Mouse (Mus musculus) liver, embryonic 12.5 days (tissue): ENCODE measurements around the gene Mecom. TPM values are rescaled to one million over a fixed set of nuclear protein-coding genes. Genes with fewer than 3 reads are reported as not detected.

Experiments used
- ATAC-seq: fragments of 200-750 bp; cut with Nextera tagmentation; 2 replicates; pipeline ENCODE4 v1.8.0; 2017; ENCODE audit warnings: moderate number of reproducible peaks, mild to moderate bottlenecking, moderate library complexity
- H3K27ac ChIP-seq: fragments of 300-500 bp; sonication (generic); 2 replicates; pipeline ENCODE4 v1.5.1; 2016; ENCODE audit warnings: mild to moderate bottlenecking
- H3K27me3 ChIP-seq: fragments of 300-500 bp; sonication (generic); replicated peaks from 2 replicates; pipeline ENCODE4 v1.6.1; 2016; ENCODE audit warnings: mild to moderate bottlenecking, moderate library complexity
- H3K36me3 ChIP-seq: fragments of 300-500 bp; sonication (generic); 2 replicates; pipeline ENCODE4 v1.6.1; 2016; ENCODE audit warnings: mild to moderate bottlenecking, moderate library complexity
- H3K4me1 ChIP-seq: fragments of 300-500 bp; sonication (generic); 2 replicates; pipeline ENCODE4 v1.6.1; 2016
- H3K4me2 ChIP-seq: fragments of 300-500 bp; sonication (generic); 2 replicates; pipeline ENCODE4 v1.6.1; 2016; ENCODE audit warnings: mild to moderate bottlenecking, moderate library complexity
- H3K4me3 ChIP-seq: fragments of 300-500 bp; sonication (generic); 2 replicates; pipeline ENCODE4 v1.5.1; 2016; ENCODE audit warnings: mild to moderate bottlenecking, moderate library complexity
- H3K9ac ChIP-seq: fragments of 300-500 bp; sonication (generic); 2 replicates; pipeline ENCODE4 v1.6.1; 2016; ENCODE audit warnings: mild to moderate bottlenecking, moderate library complexity
- H3K9me3 ChIP-seq: fragments of 300-500 bp; sonication (generic); replicated peaks from 2 replicates; pipeline ENCODE4 v1.6.1; 2016; ENCODE audit warnings: mild to moderate bottlenecking, moderate library complexity
- WGBS: fragments of 180-500 bp; shearing (Covaris S2); methylation state at CpG from one replicate; pipeline ENCODE4 v1.1.7; 2016; ENCODE audit not compliant: insufficient replicate concordance; 5-methylcytosine and 5-hydroxymethylcytosine counted together
- polyA plus RNA-seq: library from polyadenylated mRNA; unstranded; fragments of >200 nt; fragmentation: Nextera tagmentation; extraction: Ambion mirVana; gene quantifications from 2 replicates; pipeline ENCODE4 v1.2.1, GENCODE M21; 2016

Mecom gene
- polyA plus RNA-seq, 1 experiment from 2014 or later, result 1.8 TPM

DNA sequence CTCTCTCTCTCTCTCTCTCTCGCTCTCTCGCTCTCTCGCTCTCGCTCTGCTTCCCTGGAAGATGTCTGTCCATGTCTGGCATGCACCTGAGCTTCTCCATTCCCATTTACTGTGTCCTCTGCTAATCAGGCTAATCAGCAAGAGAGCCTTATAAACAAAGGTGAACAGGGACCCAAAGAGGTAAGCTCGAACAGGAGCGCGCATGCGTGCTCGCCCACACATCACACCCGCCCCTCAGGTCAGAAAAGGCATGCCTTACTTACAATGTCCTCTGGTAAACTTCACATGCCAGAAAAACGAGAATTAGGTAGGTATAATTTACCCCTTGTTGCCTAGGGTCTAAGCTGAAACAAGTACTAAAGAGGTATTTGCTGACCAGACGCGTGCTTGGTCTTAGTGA lies 527.8 kb downstream of the Mecom start:
- Histone ChIP-seq H3K36me3 (no peaks in the 10 kb centered on the region), H3K4me3 (no peak overlapping the region), H3K27ac (no peak overlapping the region), H3K9ac (no peak overlapping the region), H3K27me3 (peaks cover 7% of the 10 kb centered on the region; the same call in 1 of the 2 replicates), H3K4me1 (no peaks in the 10 kb centered on the region), H3K9me3 (no peaks in the 10 kb centered on the region), H3K4me2 (no peak overlapping the region)
- ATAC-seq, result no peak
- WGBS, result 78% methylated on average over 13 of the region's 13 CpGs

DNA sequence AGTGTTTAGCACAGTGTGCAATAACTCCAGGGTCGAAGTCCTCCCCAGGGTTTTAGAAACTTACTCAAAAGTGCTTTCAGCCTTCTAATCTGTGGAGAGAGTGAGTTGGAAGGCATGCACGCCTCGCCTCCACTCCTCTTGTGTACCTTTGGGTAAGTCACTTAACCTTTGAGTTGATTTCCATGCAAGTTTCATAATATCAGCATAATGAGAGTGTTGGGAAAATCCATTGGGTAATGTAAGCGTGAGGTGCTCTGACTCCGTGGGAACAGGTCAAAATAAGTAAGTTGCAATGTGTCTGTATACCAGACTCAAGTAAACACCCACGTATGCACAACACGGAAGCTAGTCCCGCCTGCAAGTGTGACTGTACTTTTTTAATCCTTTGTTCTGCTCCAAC lies 528.4 kb downstream of the Mecom start:
- no peaks in the 10 kb centered on the region for H3K36me3 ChIP-seq
- H3K4me3 ChIP-seq, result no peak overlapping the region
- H3K4me2 ChIP-seq, result no peak overlapping the region
- no peak overlapping the region for H3K27ac ChIP-seq
- H3K4me1 ChIP-seq, result no peaks in the 10 kb centered on the region
- ATAC-seq, result no peak
- no peaks in the 10 kb centered on the region for H3K9me3 ChIP-seq
- peaks cover 7% of the 10 kb centered on the region; the same call in 1 of the 2 replicates for H3K27me3 ChIP-seq
- no peak overlapping the region for H3K9ac ChIP-seq
- WGBS, result 64% methylated on average over 8 of the region's 8 CpGs

DNA sequence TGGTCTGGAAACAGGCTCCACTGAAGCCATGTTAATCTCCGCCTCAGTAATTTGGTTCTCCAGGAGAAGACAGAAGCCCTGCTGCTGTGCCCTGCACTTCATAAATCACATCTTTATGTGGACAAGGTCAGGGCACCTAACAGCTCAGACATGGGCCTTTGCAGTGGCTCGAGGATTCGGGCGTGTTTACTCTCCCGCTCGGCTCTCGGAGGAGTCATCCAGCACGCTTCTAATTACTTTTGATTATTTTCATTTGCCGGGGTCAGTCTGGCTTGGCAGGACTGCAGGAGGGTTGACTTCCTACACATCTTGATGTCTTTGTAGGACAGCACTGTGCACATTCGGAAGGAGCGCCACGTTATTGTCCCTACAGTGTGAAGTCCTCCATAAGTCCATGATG lies 529.6 kb downstream of the Mecom start:
- ATAC-seq, result no peak
- no peak overlapping the region for H3K27ac ChIP-seq
- no peak overlapping the region for H3K4me2 ChIP-seq
- H3K9me3 ChIP-seq, result no peaks in the 10 kb centered on the region
- H3K9ac ChIP-seq, result no peak overlapping the region
- peaks cover 14% of the 10 kb centered on the region for H3K27me3 ChIP-seq
- H3K4me3 ChIP-seq, result no peak overlapping the region
- 64% methylated on average over 12 of the region's 12 CpGs for WGBS
- H3K36me3 ChIP-seq, result no peaks in the 10 kb centered on the region
- no peaks in the 10 kb centered on the region for H3K4me1 ChIP-seq

DNA sequence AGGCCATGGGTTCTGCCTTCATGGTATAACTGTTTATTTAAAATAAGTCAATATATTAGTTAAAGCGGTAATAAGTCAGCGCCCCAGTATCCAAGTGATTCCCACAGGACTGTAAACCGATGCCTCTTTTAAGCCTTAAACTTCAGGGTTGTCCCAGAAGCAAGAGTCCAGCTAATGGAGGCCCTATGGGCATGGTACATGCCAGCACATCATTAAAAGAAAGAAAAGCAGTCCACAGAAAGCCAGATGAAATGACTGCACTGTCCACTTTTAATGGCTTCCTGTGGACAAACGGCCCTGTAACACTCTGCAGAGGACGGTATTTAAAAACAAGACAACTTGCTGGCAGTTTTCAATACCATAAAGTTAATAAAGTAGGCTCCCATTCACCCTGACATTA lies 531.0 kb downstream of the Mecom start:
- H3K27ac ChIP-seq, result no peak overlapping the region
- 68% methylated on average over 5 of the region's 5 CpGs for WGBS
- ATAC-seq, result no peak
- peaks cover 29% of the 10 kb centered on the region for H3K27me3 ChIP-seq
- no peaks in the 10 kb centered on the region for H3K9me3 ChIP-seq
- H3K4me2 ChIP-seq, result no peak overlapping the region
- H3K36me3 ChIP-seq, result no peaks in the 10 kb centered on the region
- H3K4me3 ChIP-seq, result no peak overlapping the region
- H3K9ac ChIP-seq, result no peak overlapping the region
- no peaks in the 10 kb centered on the region for H3K4me1 ChIP-seq

DNA sequence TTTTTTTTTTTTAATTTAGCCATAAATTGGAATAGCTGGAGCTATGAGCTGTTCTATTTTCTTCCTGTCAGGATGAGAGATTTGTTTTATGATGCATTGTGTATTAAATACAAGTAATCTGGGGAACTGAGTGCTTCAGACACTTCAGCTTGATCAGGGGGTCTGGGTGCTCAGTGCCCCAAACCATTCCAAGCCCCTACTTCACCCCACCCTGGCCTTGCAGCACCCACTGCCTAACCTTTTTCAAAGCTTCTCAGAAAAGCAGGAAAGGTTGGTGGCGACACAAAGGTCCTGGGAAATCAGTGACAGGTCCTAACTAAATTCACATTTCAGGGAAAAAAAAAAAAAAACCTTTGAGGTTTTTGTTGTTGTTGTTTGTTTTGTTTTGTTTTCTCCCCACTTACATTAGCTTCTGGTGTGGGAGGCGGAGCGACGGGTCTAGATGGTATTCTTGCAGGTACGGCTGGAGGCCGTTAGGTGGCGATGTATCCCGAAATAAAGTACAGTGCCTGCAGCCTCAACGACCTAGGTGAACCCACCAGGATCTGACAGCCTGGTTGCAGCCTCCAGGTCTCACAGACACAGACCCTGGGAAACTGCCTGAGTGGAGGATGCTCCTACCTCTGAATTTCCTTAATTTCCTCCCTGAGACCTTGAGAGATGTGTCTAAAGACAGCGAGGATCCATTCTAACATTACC lies 532.7 kb downstream of the Mecom start:
- Histone ChIP-seq H3K9ac (no peak overlapping the region), H3K4me1 (no peaks in the 10 kb centered on the region), H3K9me3 (no peaks in the 10 kb centered on the region), H3K36me3 (no peaks in the 10 kb centered on the region), H3K27me3 (peaks cover 42% of the 10 kb centered on the region), H3K4me2 (no peak overlapping the region), H3K27ac (no peak overlapping the region), H3K4me3 (no peak overlapping the region)
- ATAC-seq, result no peak
- 8% methylated on average over 10 of the region's 10 CpGs for WGBS

DNA sequence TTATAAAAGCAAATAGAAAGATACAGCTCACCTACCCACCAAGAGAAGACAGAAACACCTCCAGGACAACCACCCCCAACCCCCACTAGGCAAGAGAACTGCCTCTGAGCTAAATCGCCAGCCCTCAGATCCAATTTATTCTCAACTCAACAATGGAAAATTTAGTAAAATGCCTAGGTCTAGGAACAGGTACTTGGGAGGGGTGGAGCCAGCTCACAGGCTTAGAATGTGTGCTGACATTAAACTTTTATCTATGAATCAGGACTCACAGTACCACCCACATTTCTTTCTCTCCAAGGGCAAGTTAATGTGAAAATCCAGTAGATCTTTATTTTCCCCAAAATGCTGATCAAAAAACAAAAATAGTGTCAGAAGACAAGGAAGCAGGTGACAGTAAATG lies 533.5 kb downstream of the Mecom start:
- H3K36me3 ChIP-seq, result no peaks in the 10 kb centered on the region
- no peak overlapping the region for H3K9ac ChIP-seq
- H3K4me2 ChIP-seq, result no peak overlapping the region
- H3K27ac ChIP-seq, result no peak overlapping the region
- no peaks in the 10 kb centered on the region for H3K4me1 ChIP-seq
- ATAC-seq, result no peak
- WGBS, result 77% methylated on average over 1 of the region's 1 CpGs
- peaks cover 46% of the 10 kb centered on the region for H3K27me3 ChIP-seq
- H3K4me3 ChIP-seq, result no peak overlapping the region
- H3K9me3 ChIP-seq, result no peaks in the 10 kb centered on the region

DNA sequence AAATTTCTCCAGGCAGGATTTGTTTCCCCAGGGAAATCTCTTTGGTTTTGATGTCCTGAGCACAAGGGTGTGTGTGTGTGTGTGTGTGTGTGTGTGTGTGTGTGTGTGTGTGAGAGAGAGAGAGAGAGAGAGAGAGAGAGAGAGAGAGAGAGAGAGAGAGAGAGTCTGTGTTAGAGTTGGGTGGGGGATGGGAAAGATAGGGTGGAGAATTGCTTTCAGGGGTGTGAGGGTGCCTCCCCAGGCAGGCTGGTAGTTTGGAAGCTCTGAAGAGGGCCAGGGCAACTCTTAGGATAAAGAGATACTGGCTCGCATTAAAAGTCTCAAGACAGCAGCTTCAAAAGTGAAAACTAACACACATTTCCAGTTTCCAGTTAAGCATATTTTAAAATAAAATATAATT lies 534.4 kb downstream of the Mecom start:
- H3K4me2 ChIP-seq, result peak overlapping the region; percentile 67
- no peak for ATAC-seq
- peaks cover 46% of the 10 kb centered on the region for H3K27me3 ChIP-seq
- H3K27ac ChIP-seq, result no peak overlapping the region
- H3K9me3 ChIP-seq, result no peaks in the 10 kb centered on the region
- H3K4me1 ChIP-seq, result no peaks in the 10 kb centered on the region
- WGBS, result 38% methylated on average over 1 of the region's 1 CpGs
- H3K4me3 ChIP-seq, result peak overlapping the region; percentile 56
- no peaks in the 10 kb centered on the region for H3K36me3 ChIP-seq
- no peak overlapping the region for H3K9ac ChIP-seq

DNA sequence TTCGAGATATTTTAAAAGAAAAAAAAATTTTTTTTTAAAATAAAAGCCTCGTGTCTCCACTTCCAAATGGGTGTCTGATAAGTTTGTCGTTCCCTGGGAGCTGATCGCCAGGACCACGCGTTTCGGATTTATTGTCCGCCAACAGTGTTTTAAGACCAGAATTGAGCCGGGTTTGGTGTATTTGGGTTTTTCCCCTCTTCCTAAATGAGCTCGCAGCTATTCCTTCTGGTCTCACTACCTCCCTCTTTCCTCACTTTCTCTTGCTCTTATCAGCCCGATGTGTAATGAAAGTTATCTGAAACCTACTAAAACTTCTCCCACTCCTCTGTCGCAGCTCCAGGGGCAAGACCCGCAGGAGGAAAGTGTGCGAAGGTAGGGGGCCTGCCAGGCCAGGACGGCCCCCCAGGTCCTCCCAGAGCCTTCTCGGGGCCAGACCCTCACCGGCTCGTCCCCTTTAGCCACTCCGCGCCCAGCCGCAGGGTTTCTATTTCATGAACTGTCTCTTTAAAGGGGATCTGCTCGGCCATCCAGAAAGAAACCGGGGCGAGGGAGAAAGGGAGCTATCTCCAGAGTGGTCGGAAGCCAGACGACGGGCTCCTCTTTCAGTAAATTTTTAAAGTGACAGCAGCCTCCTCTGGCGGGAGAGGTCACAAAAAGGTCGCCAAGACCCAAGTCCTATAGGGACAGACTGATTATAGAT lies 535.0 kb downstream of the Mecom start:
- ATAC-seq, result no peak
- WGBS, result under 1% methylated on average over 29 of the region's 29 CpGs
- Histone ChIP-seq H3K4me1 (no peaks in the 10 kb centered on the region), H3K4me3 (peak overlapping the region; percentile 56), H3K27ac (no peak overlapping the region), H3K4me2 (peak overlapping the region; percentile 67), H3K9me3 (no peaks in the 10 kb centered on the region), H3K9ac (peak overlapping the region; percentile 47), H3K36me3 (no peaks in the 10 kb centered on the region), H3K27me3 (peaks cover 46% of the 10 kb centered on the region)

DNA sequence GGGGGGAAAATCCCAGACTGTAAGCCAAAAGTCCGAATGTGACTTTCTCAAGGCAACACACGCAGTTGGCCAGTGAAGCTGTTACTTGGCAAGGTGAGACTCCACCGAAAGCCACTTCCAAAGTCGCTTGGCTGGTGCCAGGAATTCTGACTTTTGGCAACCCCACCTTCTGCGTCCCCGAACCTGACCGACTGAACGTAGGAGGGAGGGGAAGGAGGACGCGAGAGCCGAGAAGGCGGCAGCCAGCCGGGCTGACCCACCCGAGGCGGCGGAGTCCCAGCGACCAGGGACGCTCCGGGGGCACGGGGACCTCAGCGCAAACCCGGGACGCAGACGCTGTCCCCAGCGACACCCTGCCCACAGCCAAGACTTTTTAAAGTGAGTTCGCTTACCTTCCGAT lies 535.7 kb downstream of the Mecom start:
- no peak for ATAC-seq
- Histone ChIP-seq H3K27ac (no peak overlapping the region), H3K4me1 (no peaks in the 10 kb centered on the region), H3K9ac (no peak overlapping the region), H3K36me3 (no peaks in the 10 kb centered on the region), H3K27me3 (peaks cover 46% of the 10 kb centered on the region), H3K9me3 (no peaks in the 10 kb centered on the region), H3K4me2 (peak overlapping the region; percentile 67), H3K4me3 (peak overlapping the region; percentile 56)
- 2% methylated on average over 27 of the region's 27 CpGs for WGBS

DNA sequence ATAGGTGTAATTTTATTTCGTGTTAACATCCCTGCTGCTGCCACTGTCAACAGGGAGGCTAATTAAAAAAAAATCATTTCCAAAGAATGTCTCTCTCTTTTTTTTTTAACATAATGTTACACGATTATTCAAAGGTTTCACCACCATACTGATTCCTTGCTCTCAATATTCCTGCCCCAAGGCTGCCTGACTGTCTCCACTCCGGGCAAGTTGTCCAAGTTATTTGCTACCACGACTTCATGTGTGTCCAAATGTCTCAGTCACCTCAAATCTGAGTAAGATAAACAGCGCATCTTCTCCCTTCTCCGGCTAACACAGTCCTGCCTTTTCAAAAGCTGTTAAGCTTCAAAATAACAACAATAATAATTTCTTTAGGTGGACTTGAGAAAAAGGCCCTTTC lies 536.1 kb downstream of the Mecom start:
- no peak for ATAC-seq
- no peak overlapping the region for H3K27ac ChIP-seq
- 22% methylated on average over 6 of the region's 6 CpGs for WGBS
- no peak overlapping the region for H3K9ac ChIP-seq
- H3K27me3 ChIP-seq, result peaks cover 46% of the 10 kb centered on the region
- no peaks in the 10 kb centered on the region for H3K9me3 ChIP-seq
- H3K4me1 ChIP-seq, result no peaks in the 10 kb centered on the region
- H3K36me3 ChIP-seq, result no peaks in the 10 kb centered on the region
- H3K4me2 ChIP-seq, result peak overlapping the region; percentile 67; the same call in 1 of the 2 replicates
- H3K4me3 ChIP-seq, result no peak overlapping the region

DNA sequence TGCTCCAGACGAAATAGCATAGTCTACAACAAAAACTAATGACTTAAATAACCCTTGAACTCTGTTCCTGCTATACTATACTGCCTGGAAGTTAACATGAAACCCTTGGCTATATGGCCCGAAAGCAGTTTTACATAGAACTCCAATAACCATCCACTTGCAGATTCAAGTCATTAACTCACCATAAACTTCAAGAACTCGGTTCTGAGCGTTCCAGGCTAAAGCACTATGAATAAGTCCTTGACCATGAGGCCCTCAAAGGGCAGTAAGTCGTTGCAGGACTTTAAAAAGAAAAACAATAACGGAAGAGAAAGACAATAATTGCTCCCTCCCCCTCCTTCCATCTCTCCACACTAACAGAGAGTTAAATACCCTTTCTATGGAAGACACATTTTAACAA lies 536.9 kb downstream of the Mecom start:
- WGBS, result 47% methylated on average over 6 of the region's 6 CpGs
- Histone ChIP-seq H3K27ac (no peak overlapping the region), H3K4me3 (no peak overlapping the region), H3K9ac (no peak overlapping the region), H3K9me3 (no peaks in the 10 kb centered on the region), H3K4me2 (no peak overlapping the region), H3K36me3 (no peaks in the 10 kb centered on the region), H3K4me1 (no peaks in the 10 kb centered on the region), H3K27me3 (peaks cover 44% of the 10 kb centered on the region)
- ATAC-seq, result no peak

DNA sequence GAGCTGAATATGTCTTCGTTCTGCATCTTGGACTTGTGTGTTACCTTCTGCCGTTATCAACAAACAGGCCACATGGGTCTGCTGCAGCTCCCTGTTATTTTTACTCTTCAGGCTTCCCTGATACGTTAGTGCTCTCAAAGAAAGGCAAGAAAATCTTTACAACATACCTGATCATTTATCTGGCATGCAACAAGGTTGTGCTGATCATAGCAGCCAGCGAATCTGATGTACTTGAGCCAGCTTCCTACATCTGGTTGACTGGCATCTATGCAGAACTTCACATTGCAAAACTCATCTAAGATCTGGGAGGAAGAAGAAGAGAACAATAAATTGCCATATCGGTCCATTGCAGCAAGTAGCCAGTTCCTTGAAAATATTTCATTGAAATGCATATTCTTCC lies 538.2 kb downstream of the Mecom start:
- Histone ChIP-seq H3K4me1 (no peaks in the 10 kb centered on the region), H3K27me3 (peaks cover 39% of the 10 kb centered on the region), H3K36me3 (no peaks in the 10 kb centered on the region), H3K4me3 (no peak overlapping the region), H3K4me2 (no peak overlapping the region), H3K27ac (no peak overlapping the region), H3K9ac (no peak overlapping the region), H3K9me3 (no peaks in the 10 kb centered on the region)
- WGBS, result 54% methylated on average over 5 of the region's 5 CpGs
- no peak for ATAC-seq
